Mouse (Mus musculus): ENCODE measurements at regions not wholly inside any gene's neighbourhood (a gene's known extent, or its start where the extent isn't known, plus 50 kb on each side); places are given as distances from the start of the nearest gene placed in this dataset.

DNA sequence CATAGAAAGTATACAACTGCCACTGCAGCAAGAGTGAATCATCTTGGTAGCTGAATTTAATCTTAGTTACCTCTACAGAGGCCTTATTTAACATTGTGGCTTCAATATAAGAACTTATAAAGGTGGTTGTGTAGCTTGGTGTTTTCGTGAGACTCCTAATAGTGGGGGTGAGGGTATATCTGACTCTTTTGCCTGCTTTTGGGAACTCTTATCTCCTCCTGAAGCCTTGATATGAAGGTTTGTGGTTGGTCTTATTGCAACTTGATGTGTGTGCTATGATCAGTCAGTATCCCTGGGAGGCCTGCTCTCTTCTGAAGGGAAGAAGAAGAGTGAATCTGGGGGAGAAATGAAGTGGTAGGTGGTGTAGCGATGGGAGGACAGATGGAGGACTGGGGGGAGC, 67.7 kb upstream of the Tab2 start:
- H3K4me3 ChIP-seq (ENCODE audit: low read depth, low read length), result no peak overlapping the region
- no peaks in the 10 kb centered on the region for H3K36me3 ChIP-seq (ENCODE audit: control insufficient read depth, insufficient read depth, low read length)
- no peak for ATAC-seq (ENCODE audit: low FRiP score, low TSS enrichment)
- WGBS, result 91% methylated on average over 2 of the region's 2 CpGs
- no peak for DNase-seq (ENCODE audit: low spot score)
- H3K27ac ChIP-seq (replicated peaks), result no peak overlapping the region
- no peaks in the 10 kb centered on the region for H3K9me3 ChIP-seq (ENCODE audit: control insufficient read depth, low read length)
- H3K27me3 ChIP-seq (ENCODE audit: control insufficient read depth, insufficient read depth, low read length), result no peaks in the 10 kb centered on the region
- H3K9ac ChIP-seq (ENCODE audit: low read length), result no peak overlapping the region
- TF ChIP-seq CTCF (IDR thresholded peaks at IDR 0.05; ENCODE audit: low read depth) (no peak), EP300 (optimal IDR thresholded peaks at IDR 0.05) (no peak)
- H3K4me2 ChIP-seq (replicated peaks; ENCODE audit: low read depth), result no peak overlapping the region
- no peaks in the 10 kb centered on the region for H3K4me1 ChIP-seq (replicated peaks; ENCODE audit: control insufficient read depth, insufficient read depth)

DNA sequence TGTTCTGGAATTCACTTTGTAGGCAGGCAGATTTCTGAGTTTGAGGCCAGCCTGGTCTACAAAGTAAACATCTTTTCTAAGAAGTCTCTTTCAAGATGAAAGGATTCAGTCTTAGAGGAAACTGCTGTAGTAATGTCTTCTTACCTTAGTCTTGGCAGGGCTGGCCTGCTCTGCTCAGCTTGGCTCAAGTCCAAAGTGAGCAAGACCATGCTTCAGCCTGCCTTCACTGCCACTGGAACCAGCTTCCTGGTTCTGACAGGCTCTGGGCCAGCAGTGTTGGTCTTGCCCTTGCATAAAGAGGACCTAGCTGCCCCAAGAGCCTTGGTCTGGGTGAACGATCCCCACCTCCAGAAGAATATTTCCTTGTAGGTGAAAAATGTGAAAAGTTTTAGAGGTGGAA, 65.9 kb upstream of the Tab2 start:
- H3K9ac ChIP-seq (ENCODE audit: low read length), result no peak overlapping the region
- TF ChIP-seq CTCF (IDR thresholded peaks at IDR 0.05; ENCODE audit: low read depth) (no peak), EP300 (optimal IDR thresholded peaks at IDR 0.05) (no peak)
- ATAC-seq (ENCODE audit: low FRiP score, low TSS enrichment) (peak; percentile 40; the same call in 1 of the 2 replicates), DNase-seq (ENCODE audit: low spot score) (peak; percentile 35)
- no peak overlapping the region for H3K27ac ChIP-seq (replicated peaks)
- no peaks in the 10 kb centered on the region for H3K27me3 ChIP-seq (ENCODE audit: control insufficient read depth, insufficient read depth, low read length)
- WGBS, result 35% methylated on average over 1 of the region's 1 CpGs
- H3K9me3 ChIP-seq (ENCODE audit: control insufficient read depth, low read length), result no peaks in the 10 kb centered on the region
- H3K4me3 ChIP-seq (ENCODE audit: low read depth, low read length), result no peak overlapping the region
- H3K36me3 ChIP-seq (ENCODE audit: control insufficient read depth, insufficient read depth, low read length), result no peaks in the 10 kb centered on the region
- no peaks in the 10 kb centered on the region for H3K4me1 ChIP-seq (replicated peaks; ENCODE audit: control insufficient read depth, insufficient read depth)
- H3K4me2 ChIP-seq (replicated peaks; ENCODE audit: low read depth), result no peak overlapping the region

DNA sequence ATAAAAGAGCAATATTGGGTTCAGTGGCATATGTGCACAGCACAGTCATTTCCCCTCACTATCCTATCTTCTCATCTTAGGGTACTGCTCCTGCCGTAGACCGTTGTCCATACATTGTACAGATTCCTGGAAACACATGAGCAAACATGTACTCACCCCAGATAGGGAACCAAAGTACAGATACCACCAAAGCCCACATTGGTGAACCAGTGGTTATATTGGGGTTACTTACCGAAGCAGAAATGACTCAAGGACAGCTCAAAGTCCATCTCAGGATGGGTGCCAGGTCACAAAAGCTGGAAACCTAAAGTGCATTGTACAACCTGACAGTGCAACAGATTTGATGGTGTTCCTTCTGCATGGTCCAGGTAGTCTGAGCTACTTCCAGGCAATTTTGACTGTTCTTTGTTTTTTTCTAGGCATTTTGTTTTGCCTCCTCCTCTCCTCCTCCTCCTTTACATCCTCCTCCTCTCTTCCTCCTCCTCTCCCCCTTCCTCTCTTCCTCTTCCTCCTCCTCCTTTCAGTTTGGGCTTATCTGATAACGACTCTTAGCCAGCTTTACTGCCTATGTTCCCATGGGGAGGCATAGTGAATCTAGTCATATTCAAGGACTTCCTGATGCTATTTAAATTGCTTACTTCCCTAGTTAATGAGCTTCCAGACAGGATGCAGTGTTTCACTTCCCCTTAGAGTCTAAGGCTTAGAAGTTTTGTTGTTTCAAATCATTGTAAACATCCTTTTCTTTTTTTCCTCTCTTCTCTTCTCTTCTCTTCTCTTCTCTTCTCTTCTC, 65.1 kb upstream of the Tab2 start:
- Histone ChIP-seq H3K9me3 (ENCODE audit: control insufficient read depth, low read length) (no peaks in the 10 kb centered on the region), H3K4me1 (replicated peaks; ENCODE audit: control insufficient read depth, insufficient read depth) (no peaks in the 10 kb centered on the region), H3K4me3 (ENCODE audit: low read depth, low read length) (no peak overlapping the region), H3K27me3 (ENCODE audit: control insufficient read depth, insufficient read depth, low read length) (no peaks in the 10 kb centered on the region), H3K36me3 (ENCODE audit: control insufficient read depth, insufficient read depth, low read length) (no peaks in the 10 kb centered on the region), H3K27ac (replicated peaks) (no peak overlapping the region), H3K9ac (ENCODE audit: low read length) (no peak overlapping the region), H3K4me2 (replicated peaks; ENCODE audit: low read depth) (no peak overlapping the region)
- WGBS, result 55% methylated on average over 4 of the region's 4 CpGs
- TF ChIP-seq EP300 (optimal IDR thresholded peaks at IDR 0.05) (no peak), CTCF (IDR thresholded peaks at IDR 0.05; ENCODE audit: low read depth) (no peak)
- ATAC-seq (ENCODE audit: low FRiP score, low TSS enrichment) (peak; percentile 59; the same call in 1 of the 2 replicates), DNase-seq (ENCODE audit: low spot score) (no peak)

DNA sequence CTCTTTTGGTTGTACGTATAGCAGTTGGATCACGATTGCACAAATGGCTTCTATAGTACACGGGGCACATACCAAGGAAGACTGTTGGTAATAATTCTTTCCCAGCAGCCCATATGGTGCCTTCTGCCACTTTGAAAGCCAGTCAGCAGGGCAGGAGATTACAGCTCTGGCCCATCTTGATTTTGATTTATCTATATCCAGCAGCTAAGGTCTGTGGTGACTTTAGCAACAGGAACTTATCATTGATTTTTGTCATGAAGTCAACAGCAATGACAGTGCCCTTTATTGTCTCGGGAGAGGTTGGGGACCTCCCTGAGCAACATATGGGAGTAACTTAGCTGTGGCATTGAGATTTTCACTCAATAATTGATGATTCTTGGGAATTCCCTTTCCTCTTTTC, 64.1 kb upstream of the Tab2 start:
- Histone ChIP-seq H3K27me3 (ENCODE audit: control insufficient read depth, insufficient read depth, low read length) (no peaks in the 10 kb centered on the region), H3K27ac (replicated peaks) (no peak overlapping the region), H3K9me3 (ENCODE audit: control insufficient read depth, low read length) (no peaks in the 10 kb centered on the region), H3K4me1 (replicated peaks; ENCODE audit: control insufficient read depth, insufficient read depth) (no peaks in the 10 kb centered on the region), H3K4me3 (ENCODE audit: low read depth, low read length) (no peak overlapping the region), H3K9ac (ENCODE audit: low read length) (no peak overlapping the region), H3K36me3 (ENCODE audit: control insufficient read depth, insufficient read depth, low read length) (no peaks in the 10 kb centered on the region), H3K4me2 (replicated peaks; ENCODE audit: low read depth) (no peak overlapping the region)
- ATAC-seq (ENCODE audit: low FRiP score, low TSS enrichment) (no peak), DNase-seq (ENCODE audit: low spot score) (no peak)
- TF ChIP-seq CTCF (IDR thresholded peaks at IDR 0.05; ENCODE audit: low read depth) (no peak), EP300 (optimal IDR thresholded peaks at IDR 0.05) (no peak)
- WGBS, result 64% methylated on average over 4 of the region's 4 CpGs

DNA sequence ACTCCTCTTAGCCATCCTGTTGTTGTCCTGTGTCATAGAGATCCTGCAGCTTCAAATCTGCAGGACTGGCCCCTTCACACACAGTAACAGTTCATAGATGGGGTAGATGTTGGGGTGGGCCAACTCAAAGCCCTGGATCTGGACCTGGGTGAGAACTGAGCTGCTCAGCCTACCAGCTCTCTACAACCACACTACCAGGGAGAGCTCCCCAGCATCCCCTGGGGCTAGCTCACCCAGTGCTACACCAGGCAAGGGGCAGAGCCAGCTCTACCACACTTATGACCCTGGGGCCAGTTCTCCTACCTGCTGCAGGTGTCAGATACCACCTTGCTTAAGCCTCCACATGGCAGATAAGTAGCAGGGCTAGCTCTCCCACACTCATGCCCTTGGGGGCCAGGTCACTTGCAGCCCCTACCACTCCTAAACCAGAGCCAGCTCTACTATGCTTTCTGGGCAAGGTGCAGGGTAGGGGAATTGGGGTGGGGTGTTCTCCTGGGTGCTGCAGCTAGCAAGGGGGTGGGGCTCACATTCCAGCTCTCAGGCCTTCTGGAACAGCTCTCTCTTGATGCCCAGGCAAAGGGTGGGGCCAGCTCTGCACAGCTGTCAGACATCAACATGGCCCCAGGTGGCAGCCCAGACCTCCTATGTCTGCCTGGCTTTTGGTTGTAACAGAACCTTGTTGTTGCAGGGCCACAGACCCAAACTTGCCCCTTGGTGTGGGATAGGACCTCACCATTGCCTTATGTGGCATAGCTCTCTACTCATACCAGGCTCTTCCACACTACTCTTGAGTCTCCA, 62.4 kb upstream of the Tab2 start:
- Histone ChIP-seq H3K36me3 (ENCODE audit: control insufficient read depth, insufficient read depth, low read length) (no peaks in the 10 kb centered on the region), H3K27ac (replicated peaks) (no peak overlapping the region), H3K4me2 (replicated peaks; ENCODE audit: low read depth) (no peak overlapping the region), H3K4me3 (ENCODE audit: low read depth, low read length) (no peak overlapping the region), H3K9me3 (ENCODE audit: control insufficient read depth, low read length) (no peaks in the 10 kb centered on the region), H3K9ac (ENCODE audit: low read length) (no peak overlapping the region), H3K27me3 (ENCODE audit: control insufficient read depth, insufficient read depth, low read length) (no peaks in the 10 kb centered on the region), H3K4me1 (replicated peaks; ENCODE audit: control insufficient read depth, insufficient read depth) (no peaks in the 10 kb centered on the region)
- TF ChIP-seq EP300 (optimal IDR thresholded peaks at IDR 0.05) (no peak), CTCF (IDR thresholded peaks at IDR 0.05; ENCODE audit: low read depth) (no peak)
- DNase-seq (ENCODE audit: low spot score), result no peak
- ATAC-seq (ENCODE audit: low FRiP score, low TSS enrichment), result no peak

DNA sequence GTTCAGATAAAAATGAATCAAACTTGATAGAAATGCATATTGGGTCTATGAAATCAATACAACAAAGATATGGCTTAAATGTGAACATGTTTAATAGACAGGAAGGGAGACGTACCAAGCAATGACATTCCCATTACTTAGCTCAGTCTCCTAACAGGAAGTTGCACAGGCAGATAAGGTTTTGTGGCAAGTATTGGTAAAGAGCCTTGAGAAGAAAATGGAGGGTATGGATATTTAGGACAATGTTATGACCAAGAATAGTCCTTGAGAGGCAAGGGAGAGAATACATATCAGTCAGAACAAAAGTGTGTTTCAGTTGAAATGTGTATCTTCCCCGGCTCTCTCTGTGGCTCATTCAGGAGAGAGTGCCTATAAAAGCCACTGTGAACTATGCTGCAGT, 60.7 kb upstream of the Tab2 start:
- Histone ChIP-seq H3K4me1 (replicated peaks; ENCODE audit: control insufficient read depth, insufficient read depth) (no peaks in the 10 kb centered on the region), H3K27me3 (ENCODE audit: control insufficient read depth, insufficient read depth, low read length) (no peaks in the 10 kb centered on the region), H3K9me3 (ENCODE audit: control insufficient read depth, low read length) (no peaks in the 10 kb centered on the region), H3K4me3 (ENCODE audit: low read depth, low read length) (no peak overlapping the region), H3K9ac (ENCODE audit: low read length) (no peak overlapping the region), H3K27ac (replicated peaks) (no peak overlapping the region), H3K4me2 (replicated peaks; ENCODE audit: low read depth) (no peak overlapping the region), H3K36me3 (ENCODE audit: control insufficient read depth, insufficient read depth, low read length) (no peaks in the 10 kb centered on the region)
- DNase-seq (ENCODE audit: low spot score) (no peak), ATAC-seq (ENCODE audit: low FRiP score, low TSS enrichment) (no peak)
- TF ChIP-seq CTCF (IDR thresholded peaks at IDR 0.05; ENCODE audit: low read depth), result no peak
- TF ChIP-seq EP300 (optimal IDR thresholded peaks at IDR 0.05), result no peak
- 69% methylated on average over 2 of the region's 2 CpGs for WGBS

Data from stomach, postnatal 0 days (tissue).